Mouse (Mus musculus) neutrophil, adult 5-6 weeks (primary cell): ENCODE measurements around the gene Tbc1d2b. TPM values are rescaled to one million over a fixed set of nuclear protein-coding genes. Genes with fewer than 3 reads are reported as not detected.

Experiments used
- ATAC-seq: fragments of 151-379, 151-347 bp; 2 replicates; pipeline ENCODE4 v1.8.0; 2017; ENCODE audit warnings: mild to moderate bottlenecking, moderate TSS enrichment; ENCODE audit not compliant: insufficient number of reproducible peaks, poor library complexity, low FRiP score, severe bottlenecking; ENCODE audit errors: extremely low read depth
- total RNA-seq: library from RNA; stranded (forward); fragments of 200-1000 nt; gene quantifications from 2 replicates; pipeline ENCODE4 v1.2.3, GENCODE M21; 2017

Tbc1d2b gene
- total RNA-seq, 1 experiment from 2014 or later = 29.6 TPM

DNA sequence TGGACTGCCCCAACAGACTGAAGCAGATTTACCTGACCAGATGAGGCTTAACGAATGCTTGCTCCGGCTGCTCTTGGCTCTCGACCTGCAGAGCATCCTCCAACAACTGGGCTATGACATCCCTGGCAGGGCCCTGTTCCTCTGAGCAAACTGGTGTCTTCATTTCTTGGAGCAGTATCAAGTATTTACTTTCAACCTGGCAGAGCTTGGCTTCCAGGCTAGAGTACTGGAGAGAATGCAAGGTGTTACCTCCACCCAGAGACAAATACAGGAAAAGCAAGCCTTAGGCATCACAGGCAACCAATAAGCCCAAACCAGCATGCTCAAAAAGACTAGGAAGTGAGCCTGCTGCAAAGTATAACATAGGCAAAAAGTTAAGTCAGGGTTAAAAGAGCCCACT is 48.3 kb downstream of the Tbc1d2b start:
- ATAC-seq = no peak

DNA sequence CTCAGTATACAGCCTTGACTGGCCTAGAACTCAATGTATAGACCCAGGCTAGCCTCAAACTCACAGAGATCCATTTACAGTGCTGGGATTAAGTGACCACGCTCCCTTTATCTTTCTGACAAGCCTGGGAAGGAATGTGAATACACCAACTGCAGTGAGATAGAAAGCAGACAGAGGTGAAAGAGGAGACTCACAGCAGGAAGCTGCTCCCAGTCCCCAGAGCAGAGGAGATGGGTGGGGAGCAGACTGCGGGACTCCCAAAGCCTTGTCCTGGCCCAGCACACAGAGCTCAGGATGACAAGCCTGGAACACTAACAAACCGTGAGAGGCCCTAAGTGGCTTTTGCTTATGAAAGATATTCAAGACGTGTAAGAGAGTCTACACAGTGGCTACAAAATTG is 53.1 kb downstream of the Tbc1d2b start:
- no peak for ATAC-seq

- ATAC-seq = no peak
These were observed 54.2 kb downstream of the Tbc1d2b start for GRCm38 (mm10) chr9:90216259-90217001.

- no peak for ATAC-seq
These were observed 57.5 kb downstream of the Tbc1d2b start for GRCm38 (mm10) chr9:90213127-90213526.

DNA sequence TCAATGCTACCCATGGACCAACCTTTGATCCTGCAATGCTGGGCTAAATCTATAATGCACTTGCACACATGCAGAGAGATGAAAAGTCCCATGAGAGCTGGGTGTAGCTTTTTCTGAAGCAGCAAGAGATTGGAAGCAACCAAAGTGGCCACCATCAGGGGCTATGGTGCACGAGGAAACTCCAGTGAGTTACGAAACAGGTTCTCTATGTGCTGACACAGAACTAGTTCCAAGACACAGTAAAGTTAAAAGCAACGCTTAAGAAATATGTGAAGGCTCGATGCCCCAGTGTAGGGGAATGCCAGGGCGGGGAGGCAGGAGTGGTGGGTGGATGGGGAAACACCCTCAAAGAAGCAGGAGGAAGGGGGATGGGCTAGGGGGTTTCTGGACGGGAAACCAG is 61.9 kb downstream of the Tbc1d2b start:
- ATAC-seq = no peak

DNA sequence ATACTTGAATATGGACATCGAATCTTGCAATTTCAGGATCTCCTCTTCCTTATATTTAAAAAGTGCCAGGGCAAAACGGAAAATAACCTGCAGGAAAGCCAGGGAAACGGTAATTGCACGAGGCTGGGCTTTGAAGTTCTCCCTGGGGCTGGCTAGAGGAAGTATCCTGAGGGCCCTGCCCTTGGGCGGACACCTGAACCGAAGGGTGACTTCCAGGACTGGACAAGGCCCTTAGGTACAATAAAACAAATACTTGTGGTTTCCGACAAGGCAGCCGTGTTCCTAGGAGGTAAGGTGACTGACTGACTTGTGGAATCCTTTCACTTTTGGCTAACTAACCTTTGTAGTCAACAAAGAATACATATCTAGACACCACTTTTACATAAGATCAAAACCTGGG is 62.8 kb downstream of the Tbc1d2b start:
- ATAC-seq = no peak

- ATAC-seq = peak; percentile 74
These were observed 64.1 kb downstream of the Tbc1d2b start for GRCm38 (mm10) chr9:90206500-90206899.

- ATAC-seq = no peak
These were observed 66.1 kb downstream of the Tbc1d2b start for GRCm38 (mm10) chr9:90204396-90204915.

DNA sequence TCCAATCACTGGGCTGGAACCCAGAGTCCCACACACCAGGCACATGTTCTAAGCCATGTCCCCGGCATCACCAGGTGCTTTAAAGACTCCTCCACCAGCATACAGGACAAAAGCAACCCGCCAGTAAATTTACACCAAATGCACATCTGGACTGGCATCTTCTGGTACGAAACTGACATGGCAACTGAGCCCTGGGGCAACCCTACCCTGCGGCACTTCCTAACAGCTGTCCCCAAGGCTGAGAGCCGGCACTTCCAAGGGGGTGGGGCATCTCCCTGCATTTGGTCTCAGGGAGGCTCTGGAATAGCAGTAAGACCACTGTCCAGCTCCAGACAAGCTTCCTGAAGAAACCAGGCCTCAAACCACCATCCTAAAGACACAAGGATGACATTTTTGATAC is 67.4 kb downstream of the Tbc1d2b start:
- no peak for ATAC-seq

DNA sequence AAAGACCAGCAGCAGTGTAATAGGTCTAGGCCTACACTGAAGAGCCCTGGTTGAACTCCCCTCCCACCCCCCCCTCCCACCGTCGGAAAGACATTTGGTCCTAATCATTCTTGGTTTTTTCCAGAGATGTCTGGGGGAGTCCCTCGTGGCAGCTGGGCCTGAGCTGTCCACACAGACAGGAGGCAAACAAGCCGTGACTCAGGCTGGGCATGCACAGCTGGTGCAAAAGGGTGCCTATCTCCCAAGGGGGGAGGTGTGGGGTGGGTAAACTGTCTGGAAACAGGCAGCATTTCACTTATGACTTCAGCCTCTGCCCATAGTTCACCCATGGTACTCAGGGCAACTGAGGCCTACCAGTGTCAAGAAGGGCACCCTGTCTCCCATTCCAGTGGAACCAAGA is 69.1 kb downstream of the Tbc1d2b start:
- no peak for ATAC-seq

GRCm38 (mm10) chr9:90201096-90201495 is 69.5 kb downstream of the Tbc1d2b start:
- ATAC-seq = no peak

GRCm38 (mm10) chr9:90200501-90200900 is 70.1 kb downstream of the Tbc1d2b start:
- ATAC-seq = no peak

DNA sequence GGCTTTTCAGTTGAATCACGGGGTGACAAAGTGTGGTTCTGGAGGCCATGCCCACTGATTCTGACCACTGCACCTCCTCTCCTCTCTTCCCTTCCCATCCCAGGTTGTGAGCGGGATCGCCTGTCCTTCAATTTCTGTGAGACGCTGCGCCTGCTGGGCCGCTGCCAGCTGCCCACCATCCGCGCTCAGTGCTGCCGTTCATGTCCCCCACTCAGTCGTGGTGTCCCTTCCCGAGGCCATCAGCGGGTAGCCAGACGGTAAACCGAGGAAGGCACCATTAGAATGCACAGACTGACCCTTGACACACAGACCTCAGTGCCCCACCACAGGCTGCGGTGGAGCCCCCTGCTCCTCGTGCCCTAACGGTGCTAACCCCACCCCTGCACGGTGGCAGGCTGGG is 71.0 kb downstream of the Tbc1d2b start:
- no peak for ATAC-seq

DNA sequence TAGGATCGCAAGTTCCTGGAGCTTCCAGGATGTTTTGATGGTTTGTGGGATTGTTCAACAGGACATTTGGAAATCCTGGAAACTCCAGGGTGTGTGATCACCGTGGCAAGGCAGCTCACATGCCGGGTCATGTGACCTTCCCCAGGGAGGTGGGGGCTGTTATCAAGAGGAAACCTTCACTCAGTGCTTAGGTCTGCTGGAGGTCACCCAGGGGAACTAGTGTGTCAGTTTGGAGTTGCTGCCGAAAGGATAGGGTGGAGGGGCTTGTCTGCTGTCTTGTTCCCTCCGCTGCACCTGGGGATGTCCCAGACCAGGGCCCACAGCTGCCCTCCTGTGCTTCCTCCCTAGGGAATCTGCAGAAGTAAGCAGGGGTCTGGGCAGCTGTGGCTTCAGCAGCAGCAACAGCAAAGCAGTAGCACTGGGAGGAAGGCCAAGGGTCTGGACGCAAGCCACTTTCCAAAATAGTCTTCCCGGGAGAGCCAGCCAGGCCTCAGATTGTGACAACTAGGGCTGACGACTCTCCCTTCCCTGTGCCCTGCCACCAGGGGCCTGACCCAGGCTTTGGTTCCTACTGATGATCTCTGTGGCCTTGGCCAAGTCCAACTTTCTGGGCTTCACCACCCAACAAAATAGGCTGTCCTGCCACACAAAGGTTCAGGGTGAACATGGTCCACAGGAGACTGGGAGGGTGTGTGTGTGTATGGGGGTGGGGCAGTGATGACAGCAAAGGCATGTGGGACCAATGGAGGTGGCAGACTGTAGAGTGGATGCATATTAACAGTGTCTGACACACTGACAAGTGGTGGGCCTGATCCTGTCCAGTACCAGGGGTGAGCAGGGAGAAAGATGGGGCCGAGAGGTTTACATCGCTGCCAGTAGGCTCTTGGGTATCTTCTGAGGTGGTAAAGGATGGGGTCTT is 71.8 kb downstream of the Tbc1d2b start:
- ATAC-seq = no peak

GRCm38 (mm10) chr9:90197866-90198383 is 72.7 kb downstream of the Tbc1d2b start:
- ATAC-seq = no peak

DNA sequence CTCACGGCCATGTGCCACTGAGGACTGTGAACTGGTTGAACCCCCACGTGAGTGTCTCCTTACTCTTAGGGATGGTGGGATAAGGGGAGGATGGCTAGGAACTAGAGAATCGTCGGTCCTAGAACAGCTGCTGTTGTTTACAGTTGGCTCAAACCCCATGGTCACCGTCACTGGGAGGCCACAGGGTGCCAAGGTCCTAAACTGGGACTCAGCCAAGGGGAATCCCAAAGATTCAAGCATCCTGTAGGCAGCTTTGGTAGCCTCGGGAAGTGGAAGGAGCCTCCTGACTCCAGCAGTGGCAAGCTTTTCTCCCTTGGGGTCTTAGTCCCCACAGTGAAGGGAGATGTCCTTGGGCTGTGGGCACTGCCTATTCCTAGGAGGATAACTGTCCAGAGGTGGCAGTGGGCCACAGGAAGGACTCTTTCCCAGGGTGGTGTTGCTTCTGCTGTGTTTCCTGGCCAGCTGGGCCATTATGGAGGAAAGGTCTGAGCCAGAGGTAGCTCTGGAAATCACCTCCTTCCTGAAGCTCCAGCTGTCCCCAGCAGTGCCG is 73.4 kb downstream of the Tbc1d2b start:
- ATAC-seq = no peak

DNA sequence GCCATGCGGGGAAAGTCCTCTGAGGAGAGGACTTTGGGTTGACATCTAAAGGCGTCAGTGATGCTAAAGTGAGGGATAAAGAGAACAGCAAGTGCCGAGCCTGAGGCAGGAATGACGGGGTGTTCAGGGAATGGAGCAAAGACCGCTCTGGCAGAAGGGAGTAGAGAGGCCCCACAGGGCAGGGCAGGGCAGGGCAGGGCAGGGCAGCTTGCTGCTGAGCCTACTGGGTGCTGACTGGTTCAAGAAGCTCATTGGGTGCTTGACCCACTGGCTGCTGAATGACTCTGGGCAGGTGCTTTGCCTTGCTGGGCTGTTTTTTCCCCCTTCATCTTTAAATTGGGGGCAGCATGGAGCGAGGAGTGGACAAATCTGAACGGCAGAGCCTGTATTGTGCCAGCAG is 74.3 kb downstream of the Tbc1d2b start:
- no peak for ATAC-seq

- ATAC-seq = no peak
These were observed 75.6 kb downstream of the Tbc1d2b start for GRCm38 (mm10) chr9:90195000-90195399.

GRCm38 (mm10) chr9:90189391-90189790 is 81.2 kb downstream of the Tbc1d2b start:
- ATAC-seq = no peak
